Mouse (Mus musculus) MEL-GATA-1-ER (cell line): ENCODE measurements at regions not wholly inside any gene's neighbourhood (a gene's known extent, or its start where the extent isn't known, plus 50 kb on each side); places are given as distances from the start of the nearest gene placed in this dataset.

Experiments
- DNase-seq: peaks from one replicate; pipeline ENCODE4 v3.0.0-alpha.2; 2012; ENCODE audit warnings: low read depth; ENCODE audit errors: extremely low read depth

DNA sequence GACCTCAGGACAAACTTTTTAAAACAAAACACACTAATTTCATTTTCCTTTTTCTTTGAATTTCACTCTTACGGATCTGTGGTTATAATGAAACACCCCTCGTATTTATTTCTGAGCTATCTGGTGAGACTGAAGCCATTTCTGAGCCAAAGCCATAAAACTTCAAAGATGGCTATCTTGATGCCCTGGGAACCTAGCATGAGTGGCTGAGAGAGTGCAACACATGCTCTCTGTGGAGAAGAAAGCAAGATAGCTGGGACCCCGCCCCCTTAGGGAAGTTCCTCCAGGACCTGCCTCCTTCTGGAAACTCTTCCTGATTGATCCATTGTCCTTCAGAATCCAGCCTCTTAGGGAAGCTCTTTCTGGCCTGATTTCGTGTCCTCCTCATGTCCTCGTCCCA, 57.6 kb upstream of the Myb start:
- no peak for DNase-seq

GRCm38 (mm10) chr10:21220795-21221194, 60.0 kb upstream of the Myb start:
- no peak for DNase-seq

GRCm38 (mm10) chr10:21221290-21221926, 60.6 kb upstream of the Myb start:
- DNase-seq: peak; percentile 99

- no peak for DNase-seq
These were observed 61.6 kb upstream of the Myb start for GRCm38 (mm10) chr10:21222104-21223034.

DNA sequence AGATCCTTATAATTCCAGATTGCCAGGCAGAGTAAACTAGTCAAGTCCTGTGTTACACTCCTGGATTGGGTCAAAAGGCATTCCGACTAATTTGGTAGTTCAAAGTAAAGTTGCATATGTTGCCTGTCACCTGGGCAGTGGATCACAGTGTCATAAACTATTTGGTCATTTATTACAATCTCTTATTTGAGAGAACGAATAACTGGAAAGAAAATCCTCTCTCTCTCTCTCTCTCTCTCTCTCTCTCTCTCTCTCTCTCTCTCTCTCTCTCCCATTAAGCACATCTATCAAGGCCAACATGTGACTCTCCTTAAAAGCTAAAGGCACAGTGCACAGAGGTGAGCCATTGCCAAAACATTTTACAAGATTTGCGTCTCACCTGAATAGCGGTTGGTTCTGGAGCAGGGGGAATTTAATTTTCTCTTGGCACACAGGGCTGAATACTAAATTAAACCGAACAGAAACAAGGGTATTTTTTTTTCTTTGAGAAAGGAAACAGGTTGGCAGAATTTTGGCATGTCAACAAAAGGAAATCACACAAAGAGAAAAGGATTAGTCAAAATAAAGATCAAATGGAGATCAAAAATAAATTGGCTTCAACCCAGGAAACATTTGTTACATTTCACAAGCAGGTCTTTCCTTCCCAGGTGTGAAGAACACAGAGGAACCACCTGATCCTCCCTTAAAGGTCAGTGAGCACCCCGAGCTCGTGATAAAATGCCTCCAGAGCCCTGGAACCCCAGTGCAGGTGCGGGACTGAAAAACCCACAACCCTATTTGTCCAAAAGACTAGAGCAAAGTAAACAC, 62.5 kb upstream of the Myb start:
- no peak for DNase-seq

DNA sequence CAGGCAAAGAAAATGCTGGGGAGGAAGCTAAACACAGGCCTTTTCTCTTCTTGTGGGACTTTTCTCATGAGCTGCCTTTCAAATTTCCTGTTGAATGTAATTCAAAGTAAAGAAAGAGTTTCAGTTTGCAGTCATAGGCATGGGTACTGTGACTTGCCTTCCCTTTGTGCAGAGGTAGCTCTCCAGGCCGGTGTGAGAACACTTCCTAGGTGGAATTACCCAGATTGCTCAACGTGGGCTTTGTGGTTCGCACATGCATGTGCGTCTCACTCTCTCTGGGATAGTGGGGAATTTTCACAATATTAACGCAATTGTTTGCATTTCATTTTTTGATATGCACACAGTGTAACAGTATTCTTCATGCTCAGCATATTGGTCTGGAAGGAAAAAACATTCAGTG, 63.4 kb upstream of the Myb start:
- DNase-seq: no peak

GRCm38 (mm10) chr10:21226210-21226609, 65.4 kb upstream of the Myb start:
- DNase-seq: no peak

- DNase-seq: no peak
These were observed 67.0 kb upstream of the Myb start for GRCm38 (mm10) chr10:21227764-21228163.

DNA sequence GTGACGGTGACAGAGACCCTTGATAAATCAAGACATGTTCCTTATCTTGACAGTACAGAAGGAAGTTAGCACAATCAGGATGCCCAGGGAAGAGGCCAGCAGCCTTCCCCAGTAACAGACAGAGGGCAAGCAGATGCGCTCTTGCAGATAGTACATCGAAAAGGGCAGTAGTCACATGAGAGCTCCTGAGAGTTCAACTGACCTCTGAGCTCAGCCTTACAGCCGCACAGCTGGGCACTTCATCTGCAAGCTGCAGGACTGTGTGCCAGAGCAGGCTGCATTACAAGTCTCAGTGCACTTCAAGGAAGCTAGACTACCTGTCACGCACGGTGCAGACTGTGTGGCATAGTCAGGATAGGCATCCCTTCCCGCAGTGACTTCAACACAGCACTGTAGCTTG, 67.2 kb upstream of the Hbs1l start:
- DNase-seq: peak; percentile 76

GRCm38 (mm10) chr10:21235172-21235571, 60.6 kb upstream of the Hbs1l start:
- no peak for DNase-seq

DNA sequence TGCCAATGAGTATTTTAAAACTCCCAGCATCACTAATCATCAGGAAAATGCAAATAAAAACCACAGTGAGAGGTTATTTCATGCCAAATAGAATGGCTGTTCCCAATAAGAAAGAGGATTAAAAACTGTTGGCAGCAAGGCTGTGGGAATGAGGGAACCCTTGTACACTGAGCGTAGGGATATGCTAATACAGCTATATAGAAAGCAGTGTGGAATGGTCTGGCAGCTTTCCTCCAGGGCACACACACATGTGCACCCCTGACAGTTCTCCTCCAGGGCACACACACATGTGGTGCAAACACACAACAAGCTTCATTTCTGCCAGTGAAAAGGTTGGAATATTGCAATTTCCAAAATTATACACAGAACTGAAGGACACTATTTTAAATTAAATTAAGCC, 58.8 kb upstream of the Hbs1l start:
- no peak for DNase-seq

DNA sequence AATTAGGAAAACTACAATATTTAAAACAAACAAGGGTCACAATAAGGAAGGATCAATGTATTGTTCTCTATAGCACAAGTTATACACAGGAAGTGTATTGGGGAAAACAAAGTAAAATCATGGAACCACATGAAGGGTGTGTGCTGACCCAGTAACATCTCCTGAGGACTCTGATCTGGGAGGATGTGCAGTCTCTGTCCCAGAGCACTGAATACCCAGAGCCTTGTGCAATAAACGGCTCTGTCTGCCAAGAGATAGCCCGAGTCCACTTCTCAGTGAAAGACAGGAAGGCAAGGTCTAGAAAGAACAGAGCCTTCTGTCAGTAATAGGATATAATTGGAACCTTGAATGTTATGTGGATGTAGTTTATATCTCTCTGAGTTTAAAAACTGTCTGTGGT, 56.3 kb upstream of the Hbs1l start:
- no peak for DNase-seq

DNA sequence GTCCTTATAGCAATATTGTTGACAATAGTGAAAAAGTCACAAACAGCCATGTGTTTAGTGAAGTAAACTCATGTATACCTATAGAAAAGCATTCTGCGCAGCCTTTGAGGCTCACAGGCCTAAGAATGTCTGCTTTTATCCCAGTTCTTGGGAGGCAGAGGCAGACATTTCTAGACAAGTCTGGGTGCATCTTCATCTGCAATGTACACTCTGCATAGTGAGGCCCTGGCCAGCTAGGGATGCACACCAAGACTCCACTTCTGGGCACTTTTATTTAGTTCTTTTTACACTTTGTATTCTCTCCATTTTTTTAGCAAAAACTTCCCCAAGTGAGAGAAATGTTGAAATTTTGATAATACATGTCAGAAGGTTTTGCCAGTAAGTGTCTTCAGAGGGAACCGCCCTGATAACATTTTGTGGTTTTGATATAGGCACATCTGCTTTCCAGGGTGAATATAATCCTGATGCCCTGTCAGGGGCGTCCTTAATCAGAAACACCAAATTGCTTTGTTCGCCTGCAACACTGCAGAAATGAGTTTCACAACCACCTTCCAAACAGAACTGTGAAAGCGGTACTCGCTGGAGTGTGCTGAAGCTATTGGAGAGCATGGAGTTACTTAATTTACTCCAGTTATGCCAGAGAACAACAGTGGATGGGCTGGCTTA, 54.1 kb upstream of the Hbs1l start:
- DNase-seq: peak; percentile 98

DNA sequence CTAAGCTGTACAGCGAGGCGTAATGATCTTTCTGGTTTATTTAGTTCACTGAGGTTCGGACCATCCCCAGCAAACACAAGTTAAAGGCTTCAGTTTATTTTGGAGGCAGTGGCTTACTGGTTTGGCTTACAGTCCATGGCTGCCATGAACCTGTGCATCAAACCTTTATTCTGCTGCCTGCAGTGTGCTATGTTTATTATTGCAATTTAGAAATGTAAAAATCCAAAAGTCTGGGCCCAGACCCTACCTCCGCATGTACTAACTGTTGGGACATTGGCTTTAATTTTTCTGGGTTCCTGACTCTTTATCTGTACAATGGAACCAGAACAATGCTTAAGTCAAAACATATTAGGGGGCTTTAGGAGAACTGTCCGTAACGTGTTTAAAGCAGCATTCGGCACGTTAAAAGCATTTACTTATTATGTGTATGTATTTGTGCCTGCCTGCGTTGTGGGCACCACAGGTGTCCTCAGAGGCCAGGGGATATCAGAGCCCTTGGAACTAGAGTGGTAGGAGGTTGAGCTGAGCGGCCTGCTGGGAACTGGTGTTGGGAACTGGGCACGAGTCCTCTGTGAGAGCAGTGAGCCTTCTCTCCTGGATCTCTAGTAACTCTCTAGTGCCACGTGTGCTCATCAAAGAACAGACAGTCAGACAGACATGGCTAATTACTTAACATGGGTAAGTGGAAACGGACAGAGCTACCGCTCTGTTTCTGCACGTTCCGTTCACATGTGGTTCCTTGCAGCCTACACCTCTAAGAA, 53.1 kb upstream of the Hbs1l start:
- DNase-seq: no peak

- DNase-seq: no peak
These were observed 50.8 kb upstream of the Hbs1l start for GRCm38 (mm10) chr10:21244849-21245453.

- DNase-seq: no peak
These were observed 50.2 kb upstream of the Hbs1l start for GRCm38 (mm10) chr10:21245558-21245957.
